Mouse (Mus musculus) mesoderm, embryonic 11.5 days (tissue): ENCODE data around the gene Ptch1.

Experiments
- DNase-seq: peaks from one replicate; pipeline ENCODE4 v3.0.0-alpha.2; 2012; ENCODE audit warnings: low read depth, low spot score

Ptch1 gene

DNA sequence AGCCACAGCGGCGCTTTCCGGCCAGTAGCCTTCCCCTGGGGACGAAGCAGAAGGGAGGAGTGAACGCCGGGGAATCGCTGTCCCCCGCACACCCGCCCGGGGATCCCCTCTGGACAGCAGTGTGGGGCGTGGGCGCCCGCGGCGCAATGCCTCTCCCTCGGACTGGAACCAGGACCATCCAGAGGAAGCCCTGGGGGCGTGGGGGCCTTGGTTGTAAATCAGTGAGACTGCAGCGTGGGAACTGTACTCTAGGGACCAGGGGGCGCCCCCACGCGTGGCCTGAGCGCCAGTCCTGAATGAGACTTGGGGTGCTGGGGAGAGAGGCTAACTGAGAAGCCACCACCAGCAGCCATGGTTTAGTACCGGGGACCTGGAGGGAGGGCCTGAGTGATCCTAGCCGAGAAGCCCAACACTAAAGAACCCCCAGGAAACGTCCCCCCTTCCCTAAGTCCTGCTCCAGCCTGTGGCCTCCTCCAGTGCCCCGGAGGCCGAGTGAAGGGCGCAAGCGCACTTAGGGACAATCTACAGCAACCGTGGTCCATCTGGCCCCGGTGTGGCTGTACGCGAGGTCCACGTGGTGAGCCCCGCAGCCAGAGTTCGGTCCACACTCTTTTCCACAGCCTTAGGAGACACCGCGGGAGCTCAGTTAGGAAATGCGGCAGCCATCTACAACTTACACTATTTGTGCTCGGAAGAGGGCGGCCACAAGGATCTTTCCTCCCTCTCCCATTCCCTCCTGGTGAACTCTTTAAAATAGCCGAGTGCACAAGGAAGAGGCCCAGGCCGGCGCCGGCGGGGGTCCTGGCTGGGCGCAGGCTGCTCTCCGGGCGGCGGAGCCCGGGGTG lies 9.4 kb downstream of the Ptch1 start:
- peak; percentile 65 for DNase-seq

DNA sequence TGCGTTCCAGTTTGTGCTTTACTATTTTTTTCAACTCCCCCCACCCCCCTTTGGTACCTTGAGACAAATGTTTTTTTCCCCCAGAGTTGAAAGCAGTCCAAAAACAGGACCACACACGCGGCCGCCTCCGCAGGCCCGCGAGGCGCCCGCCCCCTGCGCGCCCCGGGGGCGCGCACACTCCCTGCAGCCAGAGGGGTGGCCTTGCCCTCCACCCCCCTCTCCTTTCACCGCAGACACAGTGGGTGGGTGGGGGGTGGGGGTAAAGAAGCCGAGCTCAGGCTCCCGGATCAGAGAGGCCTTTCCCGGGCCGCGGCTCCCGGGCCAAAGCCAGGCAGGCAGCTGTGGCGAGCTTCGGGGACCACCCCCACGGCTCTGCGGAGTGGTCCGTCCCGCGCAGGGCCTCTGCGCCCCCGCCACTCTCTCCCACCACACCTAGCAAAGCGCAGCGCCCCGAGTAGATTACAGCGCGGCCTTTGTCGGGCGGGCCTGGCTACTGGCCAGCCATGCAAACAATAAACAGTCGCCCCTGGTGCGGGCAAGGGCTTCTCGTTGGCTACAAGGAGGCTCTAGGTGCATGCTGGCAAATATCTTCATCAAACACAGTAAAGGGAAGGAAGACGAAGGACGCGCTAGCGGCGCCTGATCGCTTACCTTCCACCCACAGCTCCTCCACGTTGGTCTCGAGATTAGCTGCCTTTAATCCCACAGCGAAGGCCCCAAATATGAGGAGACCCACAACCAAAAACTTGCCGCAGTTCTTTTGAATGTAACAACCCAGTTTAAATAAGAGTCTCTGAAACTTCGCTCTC lies 10.2 kb downstream of the Ptch1 start:
- DNase-seq, result peak; percentile 88

DNA sequence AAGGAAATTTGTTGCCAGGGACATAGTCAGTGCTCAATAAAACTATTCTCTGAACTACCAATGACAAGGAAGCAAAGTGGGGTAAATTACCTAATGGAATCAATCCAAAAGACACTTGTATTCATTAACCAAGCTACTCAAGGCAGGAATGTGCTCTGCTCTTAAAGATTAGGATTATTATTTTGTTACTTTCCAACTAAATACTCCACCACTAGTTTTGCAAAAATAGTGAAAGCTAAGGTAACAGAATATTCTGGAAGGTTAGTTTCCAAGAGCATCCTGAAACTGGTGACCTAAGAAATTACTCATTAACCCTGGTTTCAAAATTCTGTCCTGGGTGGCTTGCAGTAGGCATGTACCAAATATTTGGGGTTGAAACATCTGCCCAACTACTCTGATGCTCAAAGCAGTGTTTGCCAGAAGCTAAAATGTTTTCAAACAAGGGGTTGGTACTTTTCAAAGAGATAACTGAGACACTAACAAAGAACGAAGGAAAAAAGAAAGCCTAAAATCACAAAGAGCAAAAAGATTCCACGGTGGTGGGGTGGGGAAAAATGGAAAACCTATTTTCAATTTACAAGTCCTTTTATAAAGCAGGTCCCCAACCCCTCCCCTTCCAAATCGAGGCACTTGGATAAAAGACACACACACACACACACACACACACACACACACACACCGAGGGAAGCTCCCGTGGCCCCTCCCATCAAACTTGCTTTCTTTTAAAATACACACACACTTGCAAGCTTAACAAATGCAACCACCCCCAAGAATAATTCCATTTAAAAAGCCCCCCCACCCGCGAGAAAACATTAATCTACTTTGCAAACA lies 11.0 kb downstream of the Ptch1 start:
- DNase-seq, result no peak

DNA sequence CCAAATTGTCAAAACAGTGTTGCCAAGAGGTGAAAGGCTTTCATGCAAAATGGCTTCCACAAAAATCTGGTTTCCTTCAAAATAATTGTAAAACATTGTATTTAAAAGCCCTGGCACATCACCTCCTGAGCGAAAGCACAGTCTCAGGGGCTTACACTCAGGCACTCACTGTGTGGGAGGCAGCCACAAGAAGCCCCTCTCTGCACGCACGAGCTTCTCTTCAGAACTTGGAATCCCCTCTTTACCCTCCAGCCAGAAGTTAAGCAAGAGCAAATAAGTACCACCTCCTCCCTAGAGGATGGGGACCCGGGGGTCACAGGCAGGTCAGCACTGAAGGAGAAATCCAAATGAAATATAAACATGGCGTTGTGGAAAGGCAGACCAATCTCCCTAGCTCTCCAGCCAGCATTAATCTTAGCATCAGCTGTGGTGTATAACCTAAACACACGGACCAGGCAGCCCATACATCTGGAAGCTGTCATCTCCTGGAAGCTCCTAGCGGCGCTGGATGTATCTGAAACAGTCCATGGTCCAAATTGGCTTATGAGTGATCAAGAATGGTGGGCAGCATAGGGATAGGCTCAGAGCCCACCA lies 15.0 kb downstream of the Ptch1 start:
- peak; percentile 65 for DNase-seq

DNA sequence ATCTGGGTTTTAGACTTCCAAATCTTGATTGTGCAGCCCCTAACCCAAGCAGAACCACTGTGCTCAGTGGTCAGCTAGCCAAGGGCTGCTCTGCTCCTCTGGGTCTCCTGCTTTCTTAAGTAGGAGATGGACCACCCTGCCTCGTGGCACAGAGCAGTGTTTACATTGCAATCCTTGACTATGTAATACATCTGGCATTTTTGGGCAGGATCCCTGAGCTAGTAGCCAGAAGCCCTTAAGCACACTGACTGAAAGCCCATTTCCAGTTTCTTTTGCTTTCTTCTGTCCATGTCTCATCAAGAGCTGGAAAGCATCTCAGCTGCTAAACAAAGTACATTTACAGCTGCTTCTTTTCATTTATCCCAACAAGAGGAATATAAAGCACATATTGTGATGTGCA lies 17.0 kb downstream of the Ptch1 start:
- no peak for DNase-seq

DNA sequence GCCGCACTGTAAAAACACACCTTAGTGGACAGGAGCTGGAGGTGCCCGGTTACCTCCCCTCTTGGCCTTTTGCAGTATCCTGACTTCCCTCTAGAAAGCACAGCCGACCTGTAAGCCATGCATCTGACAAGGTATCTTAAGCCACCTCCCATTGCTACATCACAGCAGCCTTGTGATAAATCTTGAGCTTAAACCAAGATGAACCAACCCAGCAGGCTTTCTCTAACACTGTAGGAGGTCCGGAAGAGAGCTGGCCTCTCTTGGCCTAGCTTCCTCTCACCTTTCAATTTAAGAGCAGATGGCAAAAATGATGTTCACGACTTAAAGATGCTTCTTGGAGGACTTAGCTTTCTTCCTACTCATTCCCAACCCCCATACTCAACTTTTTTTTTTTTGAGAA lies 17.5 kb downstream of the Ptch1 start:
- no peak for DNase-seq

DNA sequence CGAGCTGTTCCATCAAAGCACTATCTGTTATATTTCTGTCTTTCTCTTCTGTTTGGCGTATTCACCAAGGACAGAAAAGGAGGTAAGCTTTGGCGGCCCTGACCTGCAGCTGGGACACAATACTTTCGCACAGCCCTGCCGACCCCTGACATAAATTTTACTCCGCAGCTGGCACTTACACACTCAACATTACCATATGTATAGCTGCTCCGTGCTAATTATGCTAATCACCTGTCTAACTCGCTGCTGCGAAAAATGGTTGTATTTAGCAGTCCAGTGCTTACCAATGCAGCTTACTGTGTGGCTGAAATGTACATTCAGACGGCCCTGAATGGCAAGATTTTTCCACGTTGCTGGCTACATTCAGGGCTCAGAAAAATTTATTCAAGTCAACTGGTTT lies 18.8 kb downstream of the Ptch1 start:
- peak; percentile 74 for DNase-seq

DNA sequence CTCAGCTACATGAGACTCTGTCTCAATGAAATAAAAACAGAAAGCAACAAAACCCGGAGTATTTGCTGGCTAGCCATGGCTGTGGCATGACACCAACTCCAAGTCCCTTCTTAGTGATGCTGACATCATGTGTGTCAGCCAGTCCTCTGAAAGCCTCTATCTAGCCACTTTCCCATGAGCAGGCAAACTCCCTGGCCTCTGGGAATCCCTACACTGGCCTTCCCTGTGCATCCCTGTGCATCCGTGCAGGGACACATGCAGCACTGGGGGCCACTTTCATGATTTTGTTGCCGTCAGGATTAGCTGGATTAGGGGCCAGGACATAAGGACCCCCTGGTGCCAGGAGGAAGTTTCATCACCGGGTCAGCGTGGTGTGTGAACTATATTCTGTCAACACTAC lies 20.0 kb downstream of the Ptch1 start:
- no peak for DNase-seq

DNA sequence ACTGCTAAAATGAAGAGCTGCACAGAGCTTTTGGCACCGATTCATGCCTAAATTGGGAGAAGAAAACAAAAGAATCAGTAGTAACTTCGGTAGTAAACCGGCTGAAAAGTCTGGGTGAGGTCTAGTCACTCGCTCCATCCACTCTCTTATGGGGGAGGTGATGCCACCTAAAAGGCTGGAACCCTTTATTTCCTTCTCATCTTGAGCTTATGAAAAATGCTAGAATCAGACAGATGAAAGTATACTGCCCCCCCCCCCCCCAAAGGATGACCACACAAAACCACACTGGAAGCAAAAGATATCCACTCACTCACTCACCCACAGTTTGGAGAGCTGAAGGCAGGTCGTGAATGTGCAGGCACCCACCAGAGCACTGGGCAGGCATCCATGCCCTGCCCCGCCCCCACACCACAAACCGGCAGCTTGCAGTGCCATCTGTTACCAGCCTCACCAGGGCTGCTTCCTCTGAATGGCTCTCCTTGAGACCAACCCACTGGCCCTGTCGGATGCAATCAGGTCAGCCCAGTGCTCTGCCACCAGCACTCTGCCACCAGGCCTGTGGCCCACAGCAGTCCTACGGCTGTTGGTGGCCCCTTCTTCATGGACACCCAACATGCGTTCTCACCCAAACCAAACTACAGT lies 21.0 kb downstream of the Ptch1 start:
- DNase-seq, result no peak

DNA sequence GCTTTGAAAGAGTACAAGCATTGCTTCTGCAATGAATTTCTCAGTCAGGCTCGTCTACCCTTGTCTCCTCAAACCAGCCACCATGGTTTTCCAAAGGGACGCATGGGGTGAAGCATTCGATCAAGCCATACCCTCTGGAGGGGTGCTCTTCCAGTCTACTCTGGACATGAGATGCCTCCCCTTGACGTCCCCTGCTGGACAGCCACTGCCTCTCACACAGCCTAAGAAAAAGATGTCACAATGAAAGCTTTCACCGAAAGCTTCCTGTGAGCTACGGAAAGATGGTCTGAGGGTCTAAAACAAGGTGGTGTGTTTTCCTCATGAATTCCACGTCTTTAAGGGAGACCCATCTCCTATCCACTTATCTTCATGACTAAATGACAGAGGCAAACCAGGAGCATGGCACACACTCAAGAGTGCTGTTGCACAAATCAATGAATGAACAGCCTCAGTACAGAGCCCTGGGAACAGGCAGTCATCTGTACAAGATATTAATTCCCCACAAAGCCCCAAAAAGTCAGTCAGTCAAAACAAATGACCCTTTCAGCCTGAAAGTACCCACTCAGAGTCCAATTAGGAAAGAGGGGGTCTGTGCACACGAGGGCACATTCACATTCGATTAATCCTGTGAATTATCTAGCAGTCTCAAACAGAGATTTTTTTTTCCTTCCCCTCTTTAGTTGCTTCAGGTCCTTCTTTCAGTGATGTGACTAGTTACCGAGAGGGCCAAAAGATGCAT lies 21.7 kb downstream of the Ptch1 start:
- no peak for DNase-seq

DNA sequence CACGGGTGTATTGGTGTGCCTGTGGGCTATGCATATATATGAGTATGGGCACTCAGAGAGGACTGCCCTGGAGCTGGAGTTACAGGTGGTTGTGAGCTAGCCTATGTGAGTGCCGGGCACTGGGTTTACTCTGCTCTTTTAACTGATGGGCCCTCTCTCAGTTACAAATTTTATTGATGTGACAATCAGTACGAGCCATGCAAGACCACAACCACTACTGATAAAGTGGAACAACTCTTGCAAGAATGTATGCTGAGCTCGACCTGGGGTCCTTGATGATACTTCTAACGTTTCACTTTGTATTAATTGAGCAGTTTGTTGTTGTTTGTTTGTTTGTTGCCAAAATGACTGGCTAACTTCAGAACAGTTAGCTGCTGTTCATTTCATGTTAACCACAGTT lies 23.0 kb downstream of the Ptch1 start:
- no peak for DNase-seq

DNA sequence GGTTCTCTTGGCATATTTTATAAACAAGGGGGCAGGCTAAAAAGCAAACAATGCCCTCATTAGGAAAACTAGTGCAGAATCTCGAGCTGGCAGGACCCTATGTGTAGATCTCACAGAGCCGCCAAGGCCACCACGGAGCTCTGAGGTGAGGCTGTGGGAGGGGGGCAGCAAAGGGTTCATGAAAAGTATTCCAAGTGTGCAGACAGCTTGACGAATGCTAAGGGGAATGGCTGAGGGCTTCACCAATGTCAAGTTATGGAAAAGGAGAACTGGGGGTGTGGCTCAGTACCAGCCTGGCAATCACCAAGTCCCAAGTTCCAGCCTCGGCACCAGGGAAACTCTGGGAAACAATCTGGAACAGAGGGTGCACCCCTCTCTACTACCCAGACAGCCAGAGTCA lies 24.2 kb downstream of the Ptch1 start:
- no peak for DNase-seq

DNA sequence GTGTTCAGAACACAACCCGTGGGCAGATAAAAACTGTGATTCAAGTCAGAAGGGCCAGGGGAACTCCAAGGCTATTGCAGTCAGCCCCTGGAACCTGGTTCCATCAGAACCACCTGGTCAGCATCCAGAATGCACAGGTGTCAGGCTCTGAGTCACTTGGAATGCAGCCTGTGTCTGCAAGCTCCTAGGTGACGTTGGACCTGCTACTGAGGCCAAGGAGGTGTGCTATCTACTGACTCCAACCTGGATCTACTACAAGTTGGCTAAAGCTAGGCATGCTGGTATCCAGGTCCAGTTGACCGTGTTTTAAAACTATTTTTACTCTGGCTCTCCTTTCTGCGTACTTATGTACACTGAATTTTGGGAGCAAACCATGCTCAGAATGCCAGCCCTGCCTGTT lies 24.8 kb downstream of the Ptch1 start:
- DNase-seq, result no peak

DNA sequence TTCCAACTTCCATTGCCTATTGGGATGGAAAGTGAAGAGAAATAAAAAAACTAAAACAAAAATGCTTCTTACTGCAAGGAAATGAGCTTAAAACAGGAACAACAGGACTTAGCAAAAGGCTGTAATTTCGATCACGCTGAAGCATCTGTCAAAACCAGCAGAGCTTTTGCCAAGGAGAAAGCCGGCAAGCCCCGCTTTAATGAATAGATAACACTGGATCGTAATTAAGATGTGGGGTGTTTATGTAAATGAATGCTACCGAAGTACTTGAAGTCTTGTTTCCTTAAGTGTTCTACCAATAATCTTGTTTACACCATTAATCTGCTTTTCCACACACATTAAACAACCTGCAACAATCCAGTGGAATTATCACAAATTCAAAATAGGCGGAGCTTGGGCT lies 28.1 kb downstream of the Ptch1 start:
- DNase-seq, result no peak

DNA sequence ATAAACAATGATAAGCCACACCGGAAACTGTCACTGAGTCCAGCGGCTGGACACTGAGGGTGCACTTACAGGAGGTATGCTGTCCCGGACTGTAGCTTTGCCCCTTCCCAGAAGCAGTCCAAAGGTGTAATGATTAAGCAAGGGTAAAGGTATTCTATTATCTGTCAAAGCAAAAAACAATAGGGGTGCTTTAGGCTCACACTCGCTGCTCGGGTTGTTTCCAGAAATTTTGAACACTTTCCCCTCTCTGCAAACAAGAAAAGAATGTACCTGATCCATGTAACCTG lies 28.5 kb downstream of the Ptch1 start:
- no peak for DNase-seq

DNA sequence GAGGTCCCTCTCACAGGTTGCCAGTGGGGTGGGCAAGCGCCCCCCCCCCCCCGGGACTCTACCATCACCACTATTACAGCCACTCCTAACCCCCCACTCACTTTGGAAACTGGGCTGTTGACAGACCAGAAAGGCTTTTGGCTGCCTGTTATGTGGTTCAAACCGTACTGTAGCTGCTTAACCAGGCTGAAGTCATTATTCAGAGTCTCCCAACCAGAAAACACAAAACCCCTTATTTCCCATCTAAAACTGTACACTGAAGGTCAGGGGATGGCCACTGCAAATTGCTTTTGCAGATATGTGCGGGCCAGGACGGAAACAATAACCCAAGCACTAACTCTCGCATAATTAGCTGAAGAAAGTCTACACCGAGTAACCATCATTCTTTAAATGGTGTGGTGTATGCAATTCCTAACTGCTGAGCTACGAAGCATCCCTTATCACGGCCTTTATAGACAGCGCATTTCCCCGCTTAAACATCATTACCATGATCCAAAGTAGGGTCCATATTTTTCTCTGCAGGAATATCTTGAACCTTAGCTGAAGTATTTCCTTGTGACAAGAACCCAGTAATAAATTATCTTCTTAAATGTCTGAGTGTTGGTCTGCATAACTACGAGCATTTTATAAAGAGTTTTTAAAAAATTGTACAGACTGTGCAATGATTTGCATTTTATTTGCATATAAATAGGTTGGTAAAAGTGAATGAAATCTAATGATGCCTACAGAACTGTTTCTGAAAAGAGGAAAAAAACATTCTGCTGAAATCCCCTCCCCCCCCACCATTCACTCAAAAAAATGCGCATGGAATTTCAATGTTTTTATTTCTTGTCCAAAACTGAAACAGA lies 29.1 kb downstream of the Ptch1 start:
- no peak for DNase-seq

DNA sequence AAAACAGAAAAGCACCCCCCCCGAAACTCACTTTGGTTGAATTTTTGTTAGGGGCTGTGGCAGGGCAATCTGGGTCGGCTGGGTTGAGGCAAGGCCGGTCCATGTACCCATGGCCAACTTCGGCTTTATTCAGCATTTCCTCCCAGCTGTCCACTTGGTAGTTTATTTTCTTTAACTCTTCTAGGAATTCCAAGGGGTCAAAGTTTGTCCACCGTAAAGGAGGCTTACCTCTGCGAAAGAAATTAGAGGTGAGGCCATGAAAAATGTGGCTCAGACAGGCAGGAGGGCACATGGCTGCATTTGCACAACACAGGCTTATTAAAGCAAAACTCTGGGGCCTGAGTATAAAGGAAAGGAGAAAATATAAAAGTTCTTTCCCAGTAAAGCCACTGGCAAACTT lies 29.9 kb downstream of the Ptch1 start:
- no peak for DNase-seq

DNA sequence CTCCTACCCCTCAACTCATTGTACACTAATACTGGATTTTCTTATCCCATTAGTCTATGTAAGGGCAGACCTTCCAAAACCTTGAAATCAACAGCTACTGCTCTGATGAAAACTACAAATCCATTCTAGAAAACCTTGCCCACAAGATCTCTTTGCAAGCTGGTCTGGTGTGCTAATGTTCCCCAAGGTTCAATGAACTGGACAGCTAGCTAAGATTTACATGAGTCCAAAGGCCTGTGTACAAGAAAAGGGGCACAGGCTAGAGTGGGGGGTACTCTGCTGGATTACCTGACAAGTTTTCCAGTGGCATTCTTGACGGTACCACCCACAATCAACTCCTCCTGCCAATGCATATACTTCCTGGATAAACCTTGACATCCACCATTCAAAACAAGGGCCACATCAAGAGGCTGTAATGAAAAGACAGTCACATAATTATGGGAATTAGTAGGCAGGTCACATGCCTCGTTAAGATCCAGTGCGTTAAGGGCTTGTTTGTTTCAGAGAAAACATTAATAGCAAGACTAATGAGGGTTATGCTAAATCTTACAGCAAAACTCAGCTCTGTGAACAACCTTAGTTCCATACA lies 30.5 kb downstream of the Ptch1 start:
- DNase-seq, result no peak

DNA sequence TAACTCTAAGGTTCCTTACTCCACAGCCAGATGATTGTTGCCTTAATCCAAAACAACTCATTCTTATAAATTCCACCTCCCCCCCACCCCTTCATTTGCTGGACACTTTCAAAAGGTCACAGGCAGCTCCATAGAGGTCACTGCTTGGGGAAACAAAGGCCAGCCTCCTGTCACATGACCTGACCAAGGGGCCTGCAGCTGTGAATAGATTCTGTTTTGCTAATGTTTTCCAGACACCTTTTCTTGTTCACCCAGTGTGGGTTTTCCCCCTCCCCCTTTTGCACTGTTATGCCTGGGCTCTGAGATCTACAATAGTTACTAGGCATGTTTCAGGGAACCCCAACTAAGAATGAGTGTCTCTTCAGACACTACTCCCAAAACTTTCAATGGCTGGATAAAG lies 31.9 kb downstream of the Ptch1 start:
- no peak for DNase-seq

DNA sequence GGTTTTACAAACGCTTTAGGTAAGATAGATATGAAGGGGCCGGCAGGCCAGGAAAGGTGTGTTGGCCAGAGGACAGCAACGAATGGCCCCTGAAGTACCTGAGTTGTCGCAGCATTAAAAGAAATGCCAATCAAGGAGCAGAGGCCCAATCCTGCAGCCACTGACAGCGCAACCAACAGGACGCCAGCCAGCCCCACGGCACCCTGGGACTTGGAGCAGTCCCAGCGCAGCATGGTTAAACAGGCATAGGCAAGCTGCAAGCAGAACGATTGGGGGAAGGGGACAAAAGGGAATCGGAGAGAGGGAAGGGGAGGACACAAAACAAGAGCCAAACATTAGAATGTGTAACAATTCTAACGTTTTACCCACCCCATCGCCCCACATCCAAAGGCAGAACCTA lies 32.8 kb downstream of the Ptch1 start:
- DNase-seq, result no peak
